Mouse (Mus musculus): ENCODE data around the gene Cdkal1. TPM values are rescaled to one million over a fixed set of nuclear protein-coding genes. Genes with fewer than 3 reads are reported as not detected.

The Cdkal1 gene
- total RNA-seq (2021) (10 to 100 TPM; 29.9 to 30.3 TPM), polyA plus RNA-seq (2012; rRNA removed) (3.9 and 6.8 TPM in 2 replicates)
- long read RNA-seq, transcript Cdkal1-201 (16 exons, 2,629 nt) = major isoform, 13 of 18 reads
- long read RNA-seq, partial matches to known transcripts = 2 of 18 reads
- long read RNA-seq, other reads (novel, unspliced or antisense) = 2 of 18 reads

- intact Hi-C loops (cut with DNase I) = loop anchor here (2.0 to 10.0 kb wide), 3 partner anchors 131 to 399 kb away; partner anchors contain the start of gene E2f3
- peak within 1 kb of the TSS; percentile 92 for H3K4me3 ChIP-seq
- H3K27me3 ChIP-seq (ENCODE audit: control insufficient read depth, insufficient read depth, low read length) = no peaks in the 10 kb centered on the region
- TF ChIP-seq CTCF (IDR thresholded peaks at IDR 0.05) (no peak), EP300 (IDR thresholded peaks at IDR 0.05; ENCODE audit: insufficient read depth, low read depth, low read length) (0 out of 2 replicates have a peak, but pooled peaks have one; percentile 59), POLR2A (IDR thresholded peaks at IDR 0.05; ENCODE audit: insufficient read depth, low read depth, low read length) (peak; percentile 78)
- H3K4me1 ChIP-seq (ENCODE audit: control insufficient read depth, insufficient read depth, low read length) = peaks cover 2% of the 10 kb centered on the region
- DNase-seq = peak; percentile 88 to 89
- peak within 1 kb of the TSS; percentile 93 for H3K27ac ChIP-seq
- 0% methylated on average over 33 of the region's 33 CpGs for WGBS
- H3K36me3 ChIP-seq (ENCODE audit: control insufficient read depth, insufficient read depth, low read length) = peaks cover 7% of the 10 kb centered on the region
- peak within 1 kb of the TSS; percentile 80 for H3K9ac ChIP-seq (ENCODE audit: low read depth, low read length)
- H3K79me2 ChIP-seq (replicated peaks; ENCODE audit: control insufficient read depth, insufficient read depth, low read length) = peaks cover 2% of the 10 kb centered on the region; the same call in 1 of the 2 replicates
Measured at GRCm38 (mm10) chr13:29855281-29856031, at the start of gene Cdkal1. TSS of gene Cdkal1 (minus strand) at chr13:29855674.

- H3K27ac ChIP-seq = no peak overlapping the region
- no peak for DNase-seq
- 64% methylated on average over 1 of the region's 1 CpGs for WGBS
- no peaks in the 10 kb centered on the region for H3K36me3 ChIP-seq (ENCODE audit: control insufficient read depth, insufficient read depth, low read length)
- TF ChIP-seq CTCF (IDR thresholded peaks at IDR 0.05) = no peak
- TF ChIP-seq EP300 (IDR thresholded peaks at IDR 0.05; ENCODE audit: insufficient read depth, low read depth, low read length) = no peak
- no peak for TF ChIP-seq POLR2A (IDR thresholded peaks at IDR 0.05; ENCODE audit: insufficient read depth, low read depth, low read length)
- no peaks in the 10 kb centered on the region for H3K79me2 ChIP-seq (replicated peaks; ENCODE audit: control insufficient read depth, insufficient read depth, low read length)
- no peaks in the 10 kb centered on the region for H3K4me1 ChIP-seq (ENCODE audit: control insufficient read depth, insufficient read depth, low read length)
- intact Hi-C loops (cut with DNase I) = no loop called here
- H3K27me3 ChIP-seq (ENCODE audit: control insufficient read depth, insufficient read depth, low read length) = no peaks in the 10 kb centered on the region
- no peak overlapping the region for H3K4me3 ChIP-seq
- no peak overlapping the region for H3K9ac ChIP-seq (ENCODE audit: low read depth, low read length)
Measured at GRCm38 (mm10) chr13:29903341-29903740, 47.9 kb upstream of the Cdkal1 start.

- DNase-seq = no peak
- WGBS = 97% methylated on average over 1 of the region's 1 CpGs
- TF ChIP-seq EP300 (IDR thresholded peaks at IDR 0.05; ENCODE audit: insufficient read depth, low read depth, low read length) = no peak
- TF ChIP-seq CTCF (IDR thresholded peaks at IDR 0.05) = no peak
- TF ChIP-seq POLR2A (IDR thresholded peaks at IDR 0.05; ENCODE audit: insufficient read depth, low read depth, low read length) = no peak
- Histone ChIP-seq H3K4me3 (no peak overlapping the region), H3K27ac (no peak overlapping the region), H3K79me2 (replicated peaks; ENCODE audit: control insufficient read depth, insufficient read depth, low read length) (no peaks in the 10 kb centered on the region), H3K27me3 (ENCODE audit: control insufficient read depth, insufficient read depth, low read length) (no peaks in the 10 kb centered on the region), H3K9ac (ENCODE audit: low read depth, low read length) (no peak overlapping the region), H3K36me3 (ENCODE audit: control insufficient read depth, insufficient read depth, low read length) (no peaks in the 10 kb centered on the region), H3K4me1 (ENCODE audit: control insufficient read depth, insufficient read depth, low read length) (no peaks in the 10 kb centered on the region)
- intact Hi-C loops (cut with DNase I) = no loop called here
Measured at GRCm38 (mm10) chr13:29902676-29903075, 47.2 kb upstream of the Cdkal1 start.

GRCm38 (mm10) chr13:29901641-29902040 lies 46.2 kb upstream of the Cdkal1 start:
- no peaks in the 10 kb centered on the region for H3K36me3 ChIP-seq (ENCODE audit: control insufficient read depth, insufficient read depth, low read length)
- intact Hi-C loops (cut with DNase I) = no loop called here
- no peak overlapping the region for H3K9ac ChIP-seq (ENCODE audit: low read depth, low read length)
- H3K4me1 ChIP-seq (ENCODE audit: control insufficient read depth, insufficient read depth, low read length) = no peaks in the 10 kb centered on the region
- H3K27ac ChIP-seq = no peak overlapping the region
- TF ChIP-seq CTCF (IDR thresholded peaks at IDR 0.05) (no peak), EP300 (IDR thresholded peaks at IDR 0.05; ENCODE audit: insufficient read depth, low read depth, low read length) (no peak), POLR2A (IDR thresholded peaks at IDR 0.05; ENCODE audit: insufficient read depth, low read depth, low read length) (no peak)
- H3K27me3 ChIP-seq (ENCODE audit: control insufficient read depth, insufficient read depth, low read length) = no peaks in the 10 kb centered on the region
- WGBS = 62% methylated on average over 4 of the region's 4 CpGs
- H3K79me2 ChIP-seq (replicated peaks; ENCODE audit: control insufficient read depth, insufficient read depth, low read length) = no peaks in the 10 kb centered on the region
- DNase-seq = no peak
- no peak overlapping the region for H3K4me3 ChIP-seq

- no peak for TF ChIP-seq POLR2A (IDR thresholded peaks at IDR 0.05; ENCODE audit: insufficient read depth, low read depth, low read length)
- TF ChIP-seq EP300 (IDR thresholded peaks at IDR 0.05; ENCODE audit: insufficient read depth, low read depth, low read length) = no peak
- TF ChIP-seq CTCF (IDR thresholded peaks at IDR 0.05) = no peak
- Histone ChIP-seq H3K27me3 (ENCODE audit: control insufficient read depth, insufficient read depth, low read length) (no peaks in the 10 kb centered on the region), H3K4me3 (no peak overlapping the region), H3K27ac (no peak overlapping the region), H3K4me1 (ENCODE audit: control insufficient read depth, insufficient read depth, low read length) (peaks cover 1% of the 10 kb centered on the region; the same call in 1 of the 2 replicates), H3K79me2 (replicated peaks; ENCODE audit: control insufficient read depth, insufficient read depth, low read length) (no peaks in the 10 kb centered on the region), H3K36me3 (ENCODE audit: control insufficient read depth, insufficient read depth, low read length) (no peaks in the 10 kb centered on the region), H3K9ac (ENCODE audit: low read depth, low read length) (no peak overlapping the region)
- no peak for DNase-seq
- 85% methylated on average over 3 of the region's 3 CpGs for WGBS
- intact Hi-C loops (cut with DNase I) = no loop called here
Measured at GRCm38 (mm10) chr13:29866780-29867179, 11.3 kb upstream of the Cdkal1 start.

GRCm38 (mm10) chr13:29864331-29864730 lies 8.9 kb upstream of the Cdkal1 start:
- Histone ChIP-seq H3K4me3 (no peak overlapping the region), H3K4me1 (ENCODE audit: control insufficient read depth, insufficient read depth, low read length) (no peaks in the 10 kb centered on the region), H3K9ac (ENCODE audit: low read depth, low read length) (no peak overlapping the region), H3K27ac (no peak overlapping the region), H3K27me3 (ENCODE audit: control insufficient read depth, insufficient read depth, low read length) (no peaks in the 10 kb centered on the region), H3K79me2 (replicated peaks; ENCODE audit: control insufficient read depth, insufficient read depth, low read length) (no peaks in the 10 kb centered on the region), H3K36me3 (ENCODE audit: control insufficient read depth, insufficient read depth, low read length) (no peaks in the 10 kb centered on the region)
- TF ChIP-seq POLR2A (IDR thresholded peaks at IDR 0.05; ENCODE audit: insufficient read depth, low read depth, low read length) = no peak
- TF ChIP-seq CTCF (IDR thresholded peaks at IDR 0.05) = no peak
- TF ChIP-seq EP300 (IDR thresholded peaks at IDR 0.05; ENCODE audit: insufficient read depth, low read depth, low read length) = no peak
- intact Hi-C loops (cut with DNase I) = no loop called here
- 78% methylated on average over 6 of the region's 6 CpGs for WGBS
- DNase-seq = no peak
